Mouse (Mus musculus): ENCODE results near the gene Tcp1.
"Not testable (repeated sequence)": the region's sequence is repeated elsewhere in the genome, so short reads cannot be mapped to it uniquely, and the experiment has no call there.

Gene Tcp1

DNA sequence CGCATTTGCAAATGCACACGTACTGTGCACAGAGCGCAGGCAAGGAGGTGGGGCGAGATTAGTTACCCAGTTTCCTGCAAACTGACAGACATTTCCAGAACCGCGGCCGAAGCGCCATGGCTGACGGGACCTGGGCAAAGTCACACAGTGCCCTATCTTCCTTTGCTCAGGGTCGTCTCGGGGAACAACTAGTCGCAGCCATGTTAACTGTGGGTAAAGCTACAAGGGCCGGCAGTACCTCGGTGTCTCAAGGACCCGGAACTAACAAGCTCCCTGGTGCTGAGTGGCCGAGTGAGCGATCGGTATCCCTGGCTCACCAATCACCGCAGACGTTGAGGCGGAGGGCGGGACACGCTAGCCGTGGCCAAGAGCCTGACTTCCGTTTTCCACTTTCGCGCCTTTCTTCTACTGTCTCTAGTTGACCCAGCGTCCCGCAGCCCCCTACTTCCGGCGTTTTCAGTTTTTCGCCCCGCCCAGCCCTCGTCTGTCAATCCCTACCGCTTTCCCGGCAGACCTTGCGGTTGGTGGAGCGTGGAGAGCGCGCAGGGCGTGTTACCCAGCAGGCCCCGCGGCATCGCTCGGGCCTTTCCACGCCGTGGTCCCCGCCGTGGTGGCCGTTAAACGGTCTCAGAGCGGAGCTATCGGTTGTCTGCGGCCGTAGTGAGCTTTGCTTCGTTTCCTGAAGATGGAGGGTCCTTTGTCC is 531 bp downstream of the Tcp1 start, which contains the start of gene Mrpl18:
Mrpl18 (minus strand) TSS at position 465 of the 703 bp plus-strand sequence.
- DNase-seq (ENCODE audit: low spot score): peak; percentile 99

GRCm38 (mm10) chr17:12916588-12917380 is 1.3 kb downstream of the Tcp1 start:
- peak; percentile 73 for DNase-seq (ENCODE audit: low spot score)

- DNase-seq (ENCODE audit: low spot score): no peak
These were observed 5.6 kb downstream of the Tcp1 start for GRCm38 (mm10) chr17:12921073-12921472.

GRCm38 (mm10) chr17:12925001-12925400 is 9.5 kb downstream of the Tcp1 start:
- no peak for DNase-seq (ENCODE audit: low spot score)

- no peak for DNase-seq (ENCODE audit: low spot score)
These were observed 10.2 kb downstream of the Tcp1 start for GRCm38 (mm10) chr17:12925703-12926180.

DNA sequence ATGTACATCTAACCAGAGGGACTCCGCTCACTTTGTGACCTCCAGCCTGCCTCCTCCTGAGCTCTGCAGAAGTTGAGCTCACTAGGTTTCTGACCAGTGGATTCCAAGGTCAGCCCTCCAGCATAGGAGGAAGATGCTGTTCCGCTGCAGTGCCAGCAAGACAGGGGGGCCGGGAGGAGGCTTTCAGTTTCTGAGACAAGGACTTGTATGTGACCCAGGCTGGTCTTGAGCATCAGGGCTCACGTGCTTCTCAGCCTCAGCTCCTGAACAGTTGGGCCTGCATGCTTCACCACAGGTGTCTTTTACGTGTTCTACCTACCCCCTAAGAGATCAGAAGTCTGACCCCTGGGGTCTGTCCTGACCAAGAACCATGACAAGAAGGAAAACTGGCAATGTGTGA is 16.1 kb downstream of the Tcp1 start:
- not testable (repeated sequence) for DNase-seq (ENCODE audit: low spot score)

DNA sequence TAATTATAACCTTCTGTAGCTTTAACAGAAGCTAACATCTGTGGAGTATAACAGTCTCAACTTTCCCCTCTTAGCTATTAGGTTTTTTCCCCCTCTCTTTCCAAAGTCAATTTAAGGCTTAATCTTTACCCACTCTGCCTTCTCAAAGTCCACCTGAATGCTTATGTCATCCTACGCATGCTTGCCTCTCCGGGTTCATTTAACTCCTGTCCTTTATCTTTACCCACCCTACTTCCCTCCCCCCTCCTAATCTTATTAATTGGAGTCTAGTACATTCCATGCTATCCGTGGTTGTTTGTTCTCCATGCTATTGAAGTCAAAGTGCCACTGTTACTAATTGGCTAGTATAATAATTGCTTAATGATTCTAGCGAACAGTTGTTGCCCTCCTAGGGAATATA is 20.2 kb downstream of the Tcp1 start:
- DNase-seq (ENCODE audit: low spot score): no peak

- no peak for DNase-seq (ENCODE audit: low spot score)
These were observed 22.0 kb downstream of the Tcp1 start for GRCm38 (mm10) chr17:12937412-12937970.

DNA sequence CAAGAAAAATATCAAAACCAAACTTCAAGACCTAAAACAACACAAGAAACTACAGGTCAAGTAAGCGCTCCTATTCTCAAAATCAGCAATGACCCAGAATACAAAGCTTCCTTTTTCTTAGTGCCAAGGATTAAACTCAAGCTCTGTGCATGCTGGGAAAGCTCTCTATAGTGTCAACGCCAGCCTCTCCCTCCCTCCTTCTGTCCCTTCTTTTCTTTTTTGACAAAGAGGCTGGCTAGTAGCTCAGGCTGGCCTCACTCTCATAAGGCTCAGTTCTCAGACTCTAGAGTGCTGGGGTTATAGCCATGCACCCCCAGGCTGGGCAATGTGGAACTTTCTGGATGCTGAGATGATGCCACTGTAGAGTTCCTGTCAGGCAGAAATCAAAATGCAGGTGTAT is 22.6 kb downstream of the Tcp1 start:
- DNase-seq (ENCODE audit: low spot score): no peak

GRCm38 (mm10) chr17:12939377-12940148 is 24.1 kb downstream of the Tcp1 start:
- DNase-seq (ENCODE audit: low spot score): not testable (repeated sequence)

DNA sequence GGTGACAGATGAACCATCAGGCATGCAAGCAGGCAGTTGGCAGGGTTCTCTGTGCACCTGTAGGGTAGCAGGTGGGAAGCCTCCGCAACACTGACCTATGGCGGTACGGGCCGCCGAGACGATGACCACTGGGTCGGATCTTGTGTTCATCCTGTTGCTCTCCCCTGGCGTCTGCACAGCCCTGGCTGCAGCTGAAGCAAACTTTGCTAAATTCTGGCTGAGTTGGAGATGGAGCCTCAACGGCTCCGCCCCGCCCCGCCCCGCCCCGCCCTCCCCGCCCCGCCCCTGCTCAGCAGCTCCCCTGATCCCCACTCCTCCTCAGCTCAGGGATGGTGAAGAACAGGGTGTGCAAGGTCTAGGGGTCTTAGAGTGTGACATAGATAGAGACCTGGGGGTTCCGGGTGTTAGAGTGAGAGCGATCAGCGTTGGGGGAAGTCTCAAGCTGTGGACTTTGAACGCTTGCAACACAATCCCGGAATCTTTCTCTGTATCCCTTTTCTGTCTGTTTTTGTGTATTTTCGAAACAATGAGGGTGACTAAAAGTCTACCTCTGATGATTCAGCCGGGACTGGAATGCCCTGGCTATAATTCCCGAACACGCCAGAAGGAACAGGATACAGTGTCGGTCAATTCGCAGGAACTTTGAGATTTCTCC is 24.8 kb downstream of the Tcp1 start, which contains the start of gene Acat3:
Acat3 (minus strand) TSS at position 450 of the 655 bp plus-strand sequence.
- peak; percentile 56 for DNase-seq (ENCODE audit: low spot score)

DNA sequence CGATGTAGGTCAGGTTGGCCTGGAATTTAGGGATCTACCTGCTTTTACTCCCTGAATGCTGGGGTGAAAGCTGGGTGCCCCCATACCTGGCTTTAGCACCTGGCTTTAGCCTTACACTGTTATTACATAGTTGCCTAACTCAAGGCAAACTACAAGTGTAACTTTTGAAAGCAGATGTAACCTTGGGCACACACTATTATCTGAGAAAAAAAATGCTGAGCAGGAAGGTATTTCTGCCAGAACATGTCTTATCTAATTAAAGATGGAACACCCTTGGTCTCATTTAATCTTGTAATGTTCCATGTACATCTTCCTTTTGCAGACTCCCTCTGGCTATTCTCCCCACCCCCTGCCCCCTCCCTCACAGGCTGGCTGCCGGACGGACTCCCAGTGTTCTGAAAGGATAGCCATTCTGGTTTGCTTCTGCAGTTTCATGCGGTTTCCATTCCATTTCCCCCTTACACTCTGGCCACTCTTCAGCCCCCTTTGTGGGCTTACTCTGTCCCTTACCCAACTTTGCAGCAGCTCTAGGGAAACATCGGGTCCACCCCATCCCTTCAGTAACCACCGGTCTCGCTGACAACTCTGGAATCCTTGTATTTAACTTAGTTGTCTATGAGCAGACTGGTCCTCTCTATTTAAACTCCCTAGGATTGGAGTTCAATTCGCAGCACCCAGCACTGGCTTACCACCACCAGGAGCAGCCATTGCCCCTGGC is 26.2 kb downstream of the Tcp1 start:
- DNase-seq (ENCODE audit: low spot score): peak; percentile 56

DNA sequence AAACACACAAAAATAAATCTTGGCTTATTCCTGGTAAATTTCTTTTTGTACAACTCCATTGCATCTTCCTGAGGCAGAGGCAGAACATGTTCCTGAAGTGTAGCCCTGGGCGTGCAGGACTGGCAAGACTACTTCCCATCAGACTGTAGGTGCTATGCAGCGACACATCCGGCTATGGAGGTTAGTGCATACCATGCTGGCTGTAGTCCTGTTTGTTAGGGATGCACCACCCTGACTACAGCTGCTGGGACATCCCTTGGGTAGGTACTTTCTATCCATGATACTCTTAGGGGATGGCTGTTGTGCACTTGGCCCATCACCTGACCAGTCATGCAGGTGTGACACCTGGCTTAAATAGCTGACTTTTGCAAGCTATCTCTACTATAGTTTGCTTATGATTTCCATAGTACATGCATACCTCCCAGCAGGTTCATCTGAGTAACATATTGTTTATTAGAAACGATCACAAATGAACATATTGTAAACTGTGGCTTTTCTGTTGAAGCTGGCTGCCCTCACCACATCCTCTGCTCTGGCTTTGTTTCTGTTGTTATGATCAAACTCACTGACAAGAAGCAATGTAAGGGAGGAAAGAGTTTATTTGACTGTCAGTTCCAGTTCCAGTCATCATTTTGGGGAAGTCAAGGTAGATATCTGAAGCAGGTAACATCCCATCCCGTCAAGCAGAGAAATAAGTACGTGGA is 27.1 kb downstream of the Tcp1 start:
- no peak for DNase-seq (ENCODE audit: low spot score)

GRCm38 (mm10) chr17:12949669-12950068 is 34.2 kb downstream of the Tcp1 start:
- DNase-seq (ENCODE audit: low spot score): no peak

DNA sequence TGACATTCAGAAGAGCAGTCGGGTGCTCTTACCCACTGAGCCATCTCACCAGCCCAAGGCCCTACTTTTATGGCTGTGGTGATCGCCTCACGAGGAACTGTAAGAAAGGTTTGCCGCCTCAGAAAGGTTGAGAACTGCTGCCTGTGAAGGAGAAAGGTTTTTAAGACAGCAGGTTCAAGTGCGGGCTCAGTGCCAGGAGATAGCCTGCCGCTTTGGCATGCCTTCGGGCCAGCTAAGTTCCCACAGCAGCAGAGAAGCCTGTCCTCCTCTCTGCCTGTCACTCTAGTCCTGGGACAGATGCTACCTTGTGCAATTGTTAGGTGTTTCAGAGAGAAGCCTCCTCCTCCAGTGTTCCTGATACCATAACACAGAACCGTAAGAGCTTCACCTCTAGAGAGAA is 41.2 kb downstream of the Tcp1 start:
- peak; percentile 60 for DNase-seq (ENCODE audit: low spot score)

- DNase-seq (ENCODE audit: low spot score): not testable (repeated sequence)
These were observed 43.9 kb downstream of the Tcp1 start for GRCm38 (mm10) chr17:12959377-12959776.

DNA sequence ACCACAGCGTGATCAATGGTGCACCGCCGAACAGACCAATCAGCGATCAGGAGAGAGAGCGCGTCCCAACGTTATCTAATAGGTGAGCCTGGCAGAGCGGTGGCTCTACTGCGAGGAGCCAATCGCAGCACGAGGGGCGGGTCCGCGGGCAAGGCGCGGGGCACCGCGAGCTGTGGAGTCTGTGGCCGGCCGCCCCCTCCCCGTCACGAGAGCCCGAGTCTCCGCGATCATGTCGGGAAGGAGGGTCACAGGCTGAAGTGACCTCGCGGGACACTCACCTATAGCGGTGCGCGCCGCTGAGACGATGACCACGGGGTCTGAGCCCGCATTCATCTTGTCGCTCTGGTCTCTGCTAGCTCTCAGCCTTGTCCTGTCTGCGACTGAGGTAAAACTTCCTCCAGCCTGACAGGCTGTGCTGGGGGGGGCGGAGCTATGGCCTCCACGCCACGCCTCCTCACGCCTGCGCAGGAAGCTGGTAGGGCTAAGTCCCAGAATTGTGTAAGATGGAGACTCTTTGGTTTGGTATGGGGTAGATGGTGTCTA is 44.9 kb downstream of the Tcp1 start, which contains the start of gene Acat2:
Acat2 (minus strand) TSS at position 417 of the 543 bp plus-strand sequence.
- DNase-seq (ENCODE audit: low spot score): peak; percentile 97

GRCm38 (mm10) chr17:12963476-12963875 is 48.0 kb downstream of the Tcp1 start:
- DNase-seq (ENCODE audit: low spot score): no peak

DNA sequence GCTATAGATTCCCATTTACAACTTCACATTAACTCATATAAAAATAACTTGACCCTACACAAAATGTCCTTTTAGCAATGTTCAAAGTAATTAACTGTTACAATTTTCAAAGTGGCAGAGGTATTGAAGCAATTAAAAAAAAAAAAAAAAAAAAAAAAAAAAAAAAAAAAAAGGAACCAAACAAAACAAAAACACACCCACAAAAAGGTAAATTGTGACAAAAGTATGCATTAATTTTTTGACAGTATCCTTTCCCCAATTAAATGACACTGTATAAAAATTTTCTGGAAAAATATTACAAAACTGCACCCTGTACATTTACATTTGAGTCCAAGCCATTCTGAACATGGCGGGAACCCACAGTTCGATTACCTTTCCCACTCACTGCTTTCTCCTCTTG is 51.7 kb downstream of the Tcp1 start:
- DNase-seq (ENCODE audit: low spot score): no peak

- no peak for DNase-seq (ENCODE audit: low spot score)
These were observed 58.4 kb downstream of the Tcp1 start for GRCm38 (mm10) chr17:12973851-12974250.
